Mouse (Mus musculus): ENCODE results near the gene Kdelc2. TPM values are rescaled to one million over a fixed set of nuclear protein-coding genes. Genes with fewer than 3 reads are reported as not detected.

The Kdelc2 gene
- polyA plus RNA-seq, 2 experiments = 1.5 to 3.0 TPM

DNA sequence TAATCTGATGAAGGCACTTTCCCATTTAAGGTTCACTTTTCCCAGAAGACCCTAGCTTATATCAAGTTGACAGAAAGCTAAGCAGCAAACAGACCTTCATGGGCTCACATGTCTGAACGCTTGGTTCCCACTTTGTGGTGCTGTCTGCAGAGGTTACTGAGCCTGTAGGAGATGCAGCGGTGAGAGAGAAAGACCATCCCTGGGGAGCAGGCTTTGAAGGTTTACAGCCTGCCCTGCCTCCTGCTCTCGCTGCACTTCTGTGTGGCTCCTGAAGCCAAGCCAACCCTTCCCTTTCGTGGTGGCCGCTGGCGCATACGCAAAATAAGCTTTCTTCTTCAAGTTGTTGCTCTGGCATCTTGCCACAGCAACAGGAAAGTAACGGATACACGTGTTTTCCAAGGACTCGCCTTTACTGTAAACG is 18.5 kb downstream of the Kdelc2 start, which contains the start of gene 4930550C14Rik:
TSS of gene 4930550C14Rik (plus strand) at position 35 of the 421 bp plus-strand sequence.
- WGBS (ENCODE audit: insufficient replicate concordance) = 39% methylated on average over 11 of the region's 11 CpGs
- Histone ChIP-seq H3K9me3 (ENCODE audit: control insufficient read depth, low read length) (no peaks in the 10 kb centered on the region), H3K4me3 (ENCODE audit: insufficient read depth in 1 of 2, low read depth in 2 of 2, low read length in 2 of 2) (no peak within 1 kb of the TSS), H3K27ac (no peak within 1 kb of the TSS), H3K27me3 (ENCODE audit: control insufficient read depth, insufficient read depth, low read length) (no peaks in the 10 kb centered on the region), H3K4me2 (ENCODE audit: low read depth) (0 out of 2 replicates have a peak within 1 kb of the TSS, but pooled peaks have one; percentile 4), H3K36me3 (replicated peaks; ENCODE audit: control insufficient read depth, insufficient read depth, low read depth) (no peaks in the 10 kb centered on the region), H3K9ac (replicated peaks) (no peak within 1 kb of the TSS), H3K4me1 (replicated peaks; ENCODE audit: control insufficient read depth in 2 of 2, insufficient read depth in 2 of 2, low read length in 1 of 2) (peaks cover 0 to 9% of the 10 kb centered on the region in 2 experiments; a peak in 2 of 4 replicates)
- ATAC-seq (ENCODE audit: insufficient read depth) = no peak
- no peak for DNase-seq (ENCODE audit: low read depth in 3 of 3, low spot score in 3 of 3)
- TF ChIP-seq EP300 (IDR thresholded peaks at IDR 0.05; ENCODE audit: low read depth) (no peak), CTCF (IDR thresholded peaks at IDR 0.05; ENCODE audit: low read depth) (no peak)

DNA sequence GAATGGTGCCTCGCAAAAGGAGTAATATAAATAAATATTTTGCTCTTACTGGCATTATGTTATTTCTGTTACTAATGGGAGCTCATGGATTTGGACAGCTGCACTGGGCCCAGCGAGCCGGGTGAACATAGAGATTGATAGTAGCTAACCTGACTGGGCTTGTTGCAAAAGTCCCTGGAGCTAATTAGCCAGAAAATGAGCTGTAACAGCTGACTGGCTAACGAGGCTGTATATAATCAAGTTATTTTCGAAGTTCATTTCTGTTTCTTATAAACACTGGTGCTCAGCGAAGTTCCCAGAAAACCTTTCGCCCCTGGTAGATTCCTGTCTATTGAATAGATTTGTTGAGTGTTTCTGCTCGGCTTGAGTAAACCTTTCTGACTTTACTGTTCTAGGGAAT is 19.2 kb downstream of the Kdelc2 start:
- DNase-seq (ENCODE audit: low read depth in 3 of 3, low spot score in 3 of 3) = no peak

DNA sequence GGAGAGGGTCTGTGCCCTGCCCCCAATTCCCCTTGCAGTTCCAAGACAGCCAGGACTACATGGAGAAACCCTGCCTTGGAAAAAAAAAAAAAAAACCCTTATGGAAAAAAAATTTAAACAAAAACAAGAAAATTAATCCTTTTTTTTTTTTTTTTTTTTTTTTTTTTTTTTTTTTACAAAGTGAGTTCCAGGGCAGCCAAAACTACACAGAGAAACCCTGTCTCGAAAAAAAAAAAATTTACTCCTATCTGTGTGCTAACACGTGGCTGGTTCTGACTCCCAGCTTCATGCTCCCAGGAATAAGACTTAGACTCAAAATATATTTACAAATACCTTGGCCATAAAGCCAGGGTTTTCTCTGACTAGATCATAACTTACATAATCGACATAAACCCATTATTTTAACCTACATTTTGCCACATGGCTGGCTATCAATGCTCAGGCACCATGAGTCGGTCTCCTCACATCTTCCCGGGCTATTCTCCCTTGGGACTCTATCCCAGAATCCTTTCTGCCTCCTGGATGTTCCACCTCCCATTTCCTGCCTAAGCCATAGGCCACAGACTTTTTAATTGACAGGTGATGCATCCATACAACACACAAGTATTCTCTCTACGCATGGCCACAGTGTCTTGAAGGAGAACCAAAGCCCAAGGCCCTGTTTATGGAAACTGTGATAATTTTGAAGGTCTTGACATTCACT is 20.4 kb downstream of the Kdelc2 start:
- ATAC-seq (ENCODE audit: insufficient read depth) = no peak
- no peak overlapping the region for H3K4me3 ChIP-seq (ENCODE audit: insufficient read depth in 1 of 2, low read depth in 2 of 2, low read length in 2 of 2)
- H3K36me3 ChIP-seq (replicated peaks; ENCODE audit: control insufficient read depth, insufficient read depth, low read depth) = no peaks in the 10 kb centered on the region
- no peaks in the 10 kb centered on the region for H3K9me3 ChIP-seq (ENCODE audit: control insufficient read depth, low read length)
- no peak for DNase-seq (ENCODE audit: low read depth in 3 of 3, low spot score in 3 of 3)
- 59% methylated on average over 6 of the region's 6 CpGs for WGBS (ENCODE audit: insufficient replicate concordance)
- H3K9ac ChIP-seq (replicated peaks) = no peak overlapping the region
- no peak overlapping the region for H3K27ac ChIP-seq
- H3K4me1 ChIP-seq (replicated peaks; ENCODE audit: control insufficient read depth in 2 of 2, insufficient read depth in 2 of 2, low read length in 1 of 2) = peaks cover 5 to 16% of the 10 kb centered on the region in 2 experiments
- TF ChIP-seq CTCF (IDR thresholded peaks at IDR 0.05; ENCODE audit: low read depth) = no peak
- TF ChIP-seq EP300 (IDR thresholded peaks at IDR 0.05; ENCODE audit: low read depth) = no peak
- no peaks in the 10 kb centered on the region for H3K27me3 ChIP-seq (ENCODE audit: control insufficient read depth, insufficient read depth, low read length)
- no peak overlapping the region for H3K4me2 ChIP-seq (ENCODE audit: low read depth)

More for the DNA sequence above, 19.2 kb downstream of the Kdelc2 start:
- Histone ChIP-seq H3K27me3 (ENCODE audit: control insufficient read depth, insufficient read depth, low read length) (no peaks in the 10 kb centered on the region), H3K4me2 (ENCODE audit: low read depth) (no peak overlapping the region), H3K9ac (replicated peaks) (no peak overlapping the region), H3K27ac (no peak overlapping the region), H3K4me3 (ENCODE audit: insufficient read depth in 1 of 2, low read depth in 2 of 2, low read length in 2 of 2) (no peak overlapping the region), H3K36me3 (replicated peaks; ENCODE audit: control insufficient read depth, insufficient read depth, low read depth) (no peaks in the 10 kb centered on the region), H3K9me3 (ENCODE audit: control insufficient read depth, low read length) (no peaks in the 10 kb centered on the region), H3K4me1 (replicated peaks; ENCODE audit: control insufficient read depth in 2 of 2, insufficient read depth in 2 of 2, low read length in 1 of 2) (peaks cover 0 to 9% of the 10 kb centered on the region in 2 experiments; a peak in 2 of 4 replicates)
- TF ChIP-seq EP300 (IDR thresholded peaks at IDR 0.05; ENCODE audit: low read depth) (no peak), CTCF (IDR thresholded peaks at IDR 0.05; ENCODE audit: low read depth) (no peak)
- ATAC-seq (ENCODE audit: insufficient read depth) = no peak
- 73% methylated on average over 8 of the region's 8 CpGs for WGBS (ENCODE audit: insufficient replicate concordance)

DNA sequence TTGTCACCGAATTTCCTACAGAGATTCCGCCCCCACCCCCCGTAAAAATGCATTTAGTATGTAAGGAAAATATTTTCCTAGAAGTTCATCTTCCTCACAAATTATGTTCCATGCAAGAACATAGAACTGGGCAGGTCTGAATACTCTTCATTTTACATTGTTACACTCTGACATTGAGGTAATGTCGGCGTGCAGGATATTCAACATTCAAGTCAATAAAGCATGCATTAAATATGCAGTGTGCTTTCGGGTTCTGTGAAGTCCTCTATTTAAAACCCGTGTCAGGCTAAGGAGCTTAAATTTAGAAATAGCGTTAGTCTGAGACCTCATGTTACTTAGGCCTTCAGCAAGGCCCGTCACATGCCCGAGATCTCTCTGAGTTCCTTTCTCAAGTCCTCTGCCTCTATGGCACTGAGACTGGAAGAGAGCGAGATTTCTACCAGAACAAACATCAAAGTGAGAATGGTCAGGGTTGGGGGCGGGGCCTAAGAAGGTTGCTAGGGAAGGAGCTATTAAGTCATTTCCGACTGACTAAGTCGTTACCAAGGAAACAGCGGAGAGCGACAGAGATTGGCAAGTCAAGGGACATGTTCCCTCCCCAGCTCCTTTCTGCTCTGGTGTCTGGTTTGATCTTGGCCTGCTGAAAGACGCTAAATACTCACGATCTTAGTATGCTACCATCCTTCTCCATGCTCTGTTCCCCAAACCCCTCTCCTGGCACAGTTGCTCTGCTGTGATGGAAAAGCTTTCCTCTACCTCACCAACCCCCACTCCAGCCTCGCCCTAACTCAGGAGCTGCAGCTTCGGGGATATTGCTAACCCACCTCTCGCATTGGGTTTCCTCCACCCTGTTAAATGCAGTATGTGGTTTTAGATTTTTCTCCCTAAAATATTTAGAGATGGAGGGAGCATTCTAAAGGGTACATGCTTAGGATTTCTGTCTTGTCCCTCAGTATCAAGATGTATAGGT is 21.2 kb downstream of the Kdelc2 start:
- ATAC-seq (ENCODE audit: insufficient read depth) (no peak), DNase-seq (ENCODE audit: low read depth in 3 of 3, low spot score in 3 of 3) (peak; percentile 53 to 61 (median 55))
- Histone ChIP-seq H3K36me3 (replicated peaks; ENCODE audit: control insufficient read depth, insufficient read depth, low read depth) (no peaks in the 10 kb centered on the region), H3K9ac (replicated peaks) (no peak overlapping the region), H3K4me2 (ENCODE audit: low read depth) (peak overlapping the region; percentile 48), H3K27ac (no peak overlapping the region), H3K27me3 (ENCODE audit: control insufficient read depth, insufficient read depth, low read length) (no peaks in the 10 kb centered on the region), H3K4me1 (replicated peaks; ENCODE audit: control insufficient read depth in 2 of 2, insufficient read depth in 2 of 2, low read length in 1 of 2) (peaks cover 13 to 25% of the 10 kb centered on the region in 2 experiments), H3K4me3 (ENCODE audit: insufficient read depth in 1 of 2, low read depth in 2 of 2, low read length in 2 of 2) (peak overlapping the region; percentile 16 to 41; a peak in 3 of 4 replicates), H3K9me3 (ENCODE audit: control insufficient read depth, low read length) (no peaks in the 10 kb centered on the region)
- 26% methylated on average over 21 of the region's 21 CpGs for WGBS (ENCODE audit: insufficient replicate concordance)
- no peak for TF ChIP-seq EP300 (IDR thresholded peaks at IDR 0.05; ENCODE audit: low read depth)
- no peak for TF ChIP-seq CTCF (IDR thresholded peaks at IDR 0.05; ENCODE audit: low read depth)
